Mouse (Mus musculus) bone marrow, adult 2 months (tissue): ENCODE measurements around the gene Atp8a1. TPM values are rescaled to one million over a fixed set of nuclear protein-coding genes. Genes with fewer than 3 reads are reported as not detected.

Experiments used
- H3K27ac ChIP-seq: fragments of 200-500 bp; 2 replicates; pipeline ENCODE4 v1.5.1; 2012; ENCODE audit warnings: low read depth, mild to moderate bottlenecking, control low read depth, inconsistent platforms, low read length; ENCODE audit not compliant: control insufficient read depth, poor library complexity, insufficient read depth
- H3K4me1 ChIP-seq: fragments of 200-500 bp; 2 replicates; pipeline ENCODE4 v1.6.1; 2011; ENCODE audit warnings: low read length; ENCODE audit not compliant: control insufficient read depth, insufficient read depth
- H3K4me3 ChIP-seq: fragments of 200-500 bp; replicated peaks from 2 replicates; pipeline ENCODE3; 2011; ENCODE audit warnings: mild to moderate bottlenecking, low read depth, low read length, control low read depth; ENCODE audit not compliant: control insufficient read depth
- CTCF ChIP-seq: fragments of 200-500 bp; IDR thresholded peaks from 2 replicates; pipeline ENCODE4 v1.5.1; 2011; ENCODE audit warnings: low read length, control low read depth; ENCODE audit not compliant: control insufficient read depth, insufficient read depth
- POLR2A ChIP-seq: fragments of 200-500 bp; IDR thresholded peaks from 2 replicates; pipeline ENCODE4 v1.6.1; 2011; ENCODE audit warnings: low read depth, mild to moderate bottlenecking, control low read depth, low read length, borderline replicate concordance; ENCODE audit not compliant: control insufficient read depth
- WGBS: fragments of 180-500 bp; shearing (Covaris S2); methylation state at CpG from one replicate; pipeline ENCODE4 v1.1.7; 2018; 5-methylcytosine and 5-hydroxymethylcytosine counted together
- polyA plus RNA-seq: library from polyadenylated mRNA; stranded (reverse); fragments of >200 nt; gene quantifications from 2 replicates; pipeline ENCODE4 v1.2.4, GENCODE M21; 2011; ENCODE audit warnings: low replicate concordance; ENCODE audit not compliant: missing spikeins, insufficient read depth, insufficient read length

Atp8a1 gene
- polyA plus RNA-seq, 1 experiment = 36.1 TPM

DNA sequence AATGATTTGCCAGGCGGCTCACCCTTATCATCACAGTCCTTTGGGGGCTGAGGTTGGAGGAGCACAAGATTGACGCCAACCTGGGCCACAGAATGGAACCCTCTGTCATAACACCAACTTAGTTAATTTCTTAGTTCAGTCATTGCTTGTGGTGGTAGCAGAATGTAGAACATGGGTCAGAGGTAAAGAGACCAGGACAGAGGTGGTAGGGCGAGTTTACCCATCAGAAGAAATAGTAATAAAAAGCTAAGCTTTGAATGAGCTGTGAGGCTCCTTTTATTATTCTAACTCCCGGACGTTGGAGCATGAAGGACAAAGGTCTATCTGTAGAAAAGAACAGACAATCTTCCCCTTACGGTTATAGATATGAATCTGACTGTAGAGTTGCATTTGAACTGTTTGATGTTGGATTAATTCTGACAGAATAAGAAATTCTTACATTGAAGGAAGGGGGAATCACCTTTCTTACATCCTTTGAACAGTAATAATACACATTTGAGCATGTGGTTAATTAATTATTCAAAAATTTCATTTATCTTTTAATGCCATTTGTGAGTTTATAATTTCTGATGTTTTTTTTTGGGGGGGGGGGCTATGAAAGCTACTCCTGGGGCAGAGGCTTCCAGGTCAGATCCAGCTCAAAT, 7.9 kb upstream of the Atp8a1 start:
- 78% methylated on average over 6 of the region's 6 CpGs for WGBS
- H3K4me3 ChIP-seq = no peak overlapping the region
- TF ChIP-seq POLR2A (no peak), CTCF (no peak)
- no peak overlapping the region for H3K27ac ChIP-seq
- H3K4me1 ChIP-seq = no peaks in the 10 kb centered on the region; the same call in 1 of the 2 replicates

DNA sequence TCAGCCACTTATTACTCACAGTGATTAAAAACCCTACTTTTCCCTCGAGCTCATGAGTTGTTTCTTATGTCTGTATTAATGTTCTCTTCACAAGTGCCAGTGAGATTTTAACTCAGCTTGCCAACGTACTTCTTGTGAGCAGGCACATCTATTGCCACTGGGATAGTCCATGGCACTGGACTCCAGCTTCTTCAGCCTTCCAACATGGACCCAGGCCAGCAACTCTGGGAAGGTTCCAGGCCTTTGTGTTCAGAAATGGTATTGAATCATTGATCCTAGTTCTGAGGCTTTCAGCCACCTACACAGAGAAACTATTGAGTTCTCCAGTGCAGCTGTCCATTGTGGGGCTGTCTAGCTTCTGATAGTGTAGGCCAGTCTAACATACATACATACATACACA, 5.6 kb upstream of the Atp8a1 start:
- Histone ChIP-seq H3K4me1 (no peaks in the 10 kb centered on the region; the same call in 1 of the 2 replicates), H3K4me3 (no peak overlapping the region), H3K27ac (no peak overlapping the region)
- 77% methylated on average over 2 of the region's 2 CpGs for WGBS
- TF ChIP-seq POLR2A = no peak
- no peak for TF ChIP-seq CTCF

DNA sequence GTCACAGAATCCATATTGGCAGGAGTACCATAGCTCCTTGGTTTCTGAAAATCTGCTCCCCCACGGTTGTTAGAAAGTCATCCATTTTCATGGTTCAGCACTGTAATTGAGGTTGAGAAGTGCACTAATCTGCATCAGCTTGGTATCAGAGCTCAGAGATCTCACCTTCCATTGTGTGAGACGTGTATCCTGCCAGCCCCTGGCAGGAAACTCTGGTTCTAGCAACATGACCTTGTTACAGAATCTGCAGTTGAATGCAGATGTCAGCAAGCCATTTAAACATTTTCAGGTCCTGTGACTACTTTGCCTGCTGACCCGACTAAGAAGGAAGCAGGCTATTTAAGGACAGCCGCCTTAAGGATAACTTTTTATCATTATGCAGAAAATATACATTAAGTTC, 2.2 kb upstream of the Atp8a1 start:
- Histone ChIP-seq H3K27ac (no peak overlapping the region), H3K4me3 (no peak overlapping the region), H3K4me1 (peaks cover under 1% of the 10 kb centered on the region; the same call in 1 of the 2 replicates)
- TF ChIP-seq CTCF = no peak
- no peak for TF ChIP-seq POLR2A
- WGBS = 73% methylated on average over 4 of the region's 4 CpGs

DNA sequence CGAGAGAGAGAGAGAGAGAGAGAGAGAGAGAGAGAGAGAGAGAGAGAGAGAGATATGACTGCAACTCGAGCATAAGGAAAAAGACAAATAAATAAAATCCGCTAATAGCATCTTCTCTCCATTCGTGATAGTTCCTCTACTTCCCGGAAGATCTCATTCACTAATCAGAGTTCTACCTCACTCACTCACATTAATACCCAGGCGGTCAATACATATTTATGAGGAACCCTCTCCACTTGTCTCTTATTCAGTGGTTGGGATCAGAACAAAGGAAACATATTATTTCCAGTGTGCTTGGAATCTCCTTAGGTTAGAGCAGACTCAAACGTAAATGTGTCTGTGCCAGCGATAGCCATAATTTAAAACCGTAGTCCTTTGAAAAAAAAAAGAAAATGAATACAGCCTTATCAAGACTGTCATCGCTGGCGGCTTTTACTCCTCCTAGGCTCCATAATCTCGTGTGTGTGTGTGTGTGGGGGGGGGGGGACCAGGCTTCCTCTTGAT, 1.3 kb upstream of the Atp8a1 start:
- Histone ChIP-seq H3K27ac (no peak overlapping the region), H3K4me1 (peaks cover 2% of the 10 kb centered on the region; the same call in 1 of the 2 replicates), H3K4me3 (no peak overlapping the region)
- no peak for TF ChIP-seq POLR2A
- 55% methylated on average over 12 of the region's 12 CpGs for WGBS

DNA sequence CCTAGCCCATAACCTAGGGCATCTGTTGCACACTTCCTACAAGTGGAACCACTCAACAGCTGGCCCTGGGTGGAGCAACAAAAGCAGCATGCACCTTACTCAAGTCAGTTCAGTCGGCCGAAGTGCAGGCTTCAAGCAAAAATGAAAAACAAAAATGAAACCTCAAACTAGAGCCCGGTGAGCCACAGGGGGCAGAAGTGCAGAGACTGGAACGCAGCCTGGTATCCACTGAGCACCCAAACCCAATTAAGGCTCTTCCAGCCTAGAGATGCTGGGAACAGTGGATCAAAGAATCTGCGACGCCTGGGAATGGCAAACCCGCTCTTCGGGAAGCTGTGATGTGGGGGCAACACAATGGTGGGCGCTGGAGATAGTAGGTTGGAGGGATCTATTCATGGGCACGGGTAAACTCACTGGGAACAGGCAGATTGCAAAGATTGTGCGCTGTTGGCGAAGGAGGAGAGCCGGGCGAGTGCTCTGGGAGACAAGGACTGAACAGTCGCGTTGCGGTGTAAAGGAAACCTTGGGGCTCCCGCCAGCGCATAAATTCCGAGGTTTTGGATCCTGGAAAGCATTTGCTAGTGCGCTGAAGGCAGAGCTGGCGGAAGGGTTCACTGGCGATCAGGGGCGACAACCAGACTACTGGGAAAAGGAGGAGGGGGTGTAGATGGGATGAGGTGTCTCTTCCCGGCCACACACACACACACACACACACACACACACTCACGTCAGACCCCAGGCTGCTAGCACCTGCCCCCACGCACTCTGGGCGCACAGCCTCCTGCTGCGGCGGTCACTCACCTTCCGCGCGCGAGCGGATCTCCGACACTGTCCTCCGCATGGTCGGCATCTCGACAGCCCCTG, 641 bp downstream of the Atp8a1 start:
- no peak for TF ChIP-seq POLR2A
- TF ChIP-seq CTCF = no peak
- peak overlapping the region; percentile 98 for H3K4me3 ChIP-seq
- WGBS = under 1% methylated on average over 39 of the region's 39 CpGs
- peak overlapping the region; percentile 95 for H3K27ac ChIP-seq
- peaks cover 2% of the 10 kb centered on the region; the same call in 1 of the 2 replicates for H3K4me1 ChIP-seq

DNA sequence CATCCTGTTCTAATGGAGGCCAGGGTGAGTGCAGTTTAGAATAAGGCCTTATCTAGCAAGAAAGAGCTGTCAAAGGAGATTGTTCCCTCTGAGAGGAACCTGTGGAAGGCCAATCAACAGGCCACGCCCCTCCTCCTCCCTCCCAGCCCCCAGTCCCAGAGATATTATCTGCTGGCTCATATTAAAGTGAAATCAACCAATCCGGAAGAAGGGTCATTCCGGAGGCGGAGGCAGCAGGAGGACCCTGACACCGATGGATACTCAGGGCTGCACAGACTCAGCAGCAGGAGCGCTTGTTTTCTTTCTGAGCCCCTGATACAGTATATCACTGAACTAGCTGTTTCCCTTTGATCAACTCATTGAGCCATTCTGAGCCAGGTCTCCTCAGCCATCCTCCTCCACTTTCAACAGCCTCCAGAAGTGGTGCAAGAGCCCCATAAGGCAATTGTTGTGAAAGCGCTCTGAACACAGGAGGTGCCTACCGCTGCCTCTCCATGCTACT, 2.0 kb downstream of the Atp8a1 start:
- 7% methylated on average over 8 of the region's 8 CpGs for WGBS
- TF ChIP-seq CTCF (no peak), POLR2A (no peak)
- Histone ChIP-seq H3K4me3 (peak overlapping the region; percentile 42), H3K27ac (peak overlapping the region; percentile 75), H3K4me1 (peaks cover 2% of the 10 kb centered on the region; the same call in 1 of the 2 replicates)

DNA sequence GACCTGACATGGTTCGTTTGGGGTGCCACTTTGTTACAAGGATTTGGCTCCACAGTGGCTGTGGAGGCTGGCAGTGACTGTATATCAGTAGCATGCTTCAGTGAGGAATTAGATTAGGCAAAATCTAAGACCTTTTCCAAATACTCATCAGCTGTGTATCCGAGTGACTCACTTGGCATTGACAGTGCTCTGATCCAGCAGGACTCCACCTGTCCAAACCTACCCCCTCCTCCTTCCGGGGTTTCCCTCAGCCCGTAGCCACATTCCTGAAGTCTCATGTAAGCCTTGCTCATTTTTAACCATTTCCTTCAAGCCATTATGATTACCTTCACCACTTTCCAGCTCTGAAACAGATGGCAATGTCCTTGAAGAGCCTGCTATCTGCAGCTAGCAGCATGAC, 3.2 kb downstream of the Atp8a1 start:
- WGBS = 84% methylated on average over 4 of the region's 4 CpGs
- Histone ChIP-seq H3K27ac (no peak overlapping the region), H3K4me3 (no peak overlapping the region), H3K4me1 (peaks cover 2% of the 10 kb centered on the region; the same call in 1 of the 2 replicates)
- TF ChIP-seq CTCF (no peak), POLR2A (no peak)

DNA sequence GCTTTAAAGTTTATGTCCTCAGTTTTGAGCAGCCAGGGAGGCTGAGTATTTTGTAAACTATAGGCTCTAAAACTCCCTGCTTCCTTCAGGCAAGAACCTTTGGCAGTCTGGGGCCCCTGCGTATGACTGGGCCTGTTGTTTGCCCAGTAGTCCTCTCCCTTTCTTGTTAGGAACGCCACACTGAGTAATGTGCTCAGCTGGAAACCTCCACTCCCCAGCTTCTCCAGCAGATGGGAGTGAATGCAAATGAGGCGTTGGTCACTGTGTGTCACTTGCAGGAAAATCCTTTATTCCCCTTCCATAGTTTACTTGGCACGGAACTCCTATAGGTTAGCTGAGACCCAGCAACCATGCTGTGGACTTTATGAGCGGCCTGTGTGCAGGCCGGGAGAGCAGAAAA, 4.9 kb downstream of the Atp8a1 start:
- Histone ChIP-seq H3K4me3 (no peak overlapping the region), H3K27ac (no peak overlapping the region), H3K4me1 (peaks cover 2% of the 10 kb centered on the region; the same call in 1 of the 2 replicates)
- WGBS = 86% methylated on average over 6 of the region's 6 CpGs
- no peak for TF ChIP-seq POLR2A
- no peak for TF ChIP-seq CTCF
